Mouse (Mus musculus) frontal cortex, postnatal 14 days (tissue): Measurements from ENCODE around the gene Myo1e.
"Not testable (repeated sequence)": the region's sequence is repeated elsewhere in the genome, so short reads cannot be mapped to it uniquely, and the experiment has no call there.

Experiments used
- DNase-seq, 2 experiments: peaks; one replicate each; pipeline ENCODE4 v3.0.0; 2022; ENCODE audit warnings: low spot score in 2 of 2

Myo1e gene

DNA sequence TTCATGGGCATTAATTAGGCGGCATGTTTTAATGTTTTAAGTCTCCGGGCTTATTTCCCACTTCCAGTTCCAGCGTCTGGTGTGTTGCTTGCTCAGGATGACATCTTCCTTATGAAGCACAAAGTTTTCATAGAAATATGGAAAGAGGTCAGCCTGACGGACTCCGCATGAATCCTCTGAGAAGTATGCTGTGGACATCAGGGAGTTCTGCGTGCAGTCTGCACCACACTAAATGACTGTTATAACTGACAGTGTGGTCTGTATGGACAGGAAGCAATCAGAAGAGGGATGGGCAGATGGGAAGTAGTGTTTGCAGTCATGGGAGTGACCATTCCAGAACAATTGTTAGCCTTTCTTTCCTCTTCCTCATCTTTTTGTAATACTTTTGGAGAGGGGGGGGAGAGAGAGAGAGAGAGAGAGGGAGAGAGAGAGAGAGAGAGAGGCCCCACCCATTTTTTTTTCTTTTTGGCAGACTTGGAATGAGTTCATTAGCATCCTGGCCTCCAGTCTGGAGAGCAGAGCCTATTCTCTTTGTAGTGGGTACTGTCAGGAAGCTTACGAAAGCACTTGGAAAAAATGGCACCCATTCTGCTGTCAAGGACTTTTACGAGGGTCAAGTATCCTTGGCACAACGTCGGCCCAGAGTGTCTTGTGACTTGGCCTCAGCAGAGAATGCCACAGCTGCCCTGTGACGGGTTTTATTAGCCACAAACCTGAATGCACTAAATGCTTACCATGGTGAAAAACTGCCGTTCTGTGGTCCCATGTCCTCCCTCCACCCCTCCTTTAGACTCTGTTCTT lies 42.9 kb downstream of the Myo1e start:
- no peak for DNase-seq

DNA sequence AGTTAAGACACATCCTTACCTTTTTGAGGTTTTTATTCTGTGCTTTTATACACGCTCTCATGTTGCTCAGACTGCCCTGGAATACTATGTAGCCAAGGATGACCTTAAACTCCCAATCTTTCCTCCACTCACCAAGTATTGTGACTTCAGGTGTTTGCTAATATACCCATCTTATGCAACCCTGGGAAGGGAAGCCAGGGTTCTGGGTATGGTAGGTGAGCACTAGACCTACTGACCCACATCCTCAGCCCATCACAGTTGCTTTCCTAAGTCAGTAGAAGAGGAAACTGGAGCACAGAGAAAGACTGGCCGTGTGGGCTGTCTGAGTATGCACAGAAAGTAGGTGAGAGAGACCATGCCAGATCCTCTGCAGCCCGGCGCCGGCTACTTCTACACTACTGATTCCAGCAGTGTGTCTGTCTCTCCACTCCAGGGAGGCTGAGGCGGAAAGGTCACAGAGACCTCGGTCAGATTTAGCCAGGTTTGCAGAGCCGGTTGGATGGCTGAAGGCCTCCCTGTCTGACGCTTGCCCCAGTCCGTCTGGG lies 44.4 kb downstream of the Myo1e start:
- DNase-seq = no peak

DNA sequence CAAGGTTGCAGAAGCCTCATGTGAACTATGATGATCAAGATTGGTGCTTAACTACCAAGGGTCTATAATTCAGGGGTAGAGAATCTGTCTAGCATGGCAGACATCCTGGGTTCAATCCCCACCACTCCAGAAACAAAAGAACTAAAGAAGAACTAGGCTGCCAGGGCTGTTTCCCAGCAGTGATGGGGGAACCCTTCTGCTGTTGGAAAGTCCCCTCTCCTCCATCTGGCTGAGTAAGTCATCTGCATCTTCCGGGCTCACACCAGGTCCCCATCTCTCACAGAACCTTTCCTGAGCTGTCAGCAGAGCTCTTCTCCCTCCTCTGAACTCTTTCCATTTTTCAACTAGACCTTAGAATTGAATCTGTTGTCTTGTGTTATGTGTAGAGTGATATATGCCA lies 45.9 kb downstream of the Myo1e start:
- DNase-seq = no peak

DNA sequence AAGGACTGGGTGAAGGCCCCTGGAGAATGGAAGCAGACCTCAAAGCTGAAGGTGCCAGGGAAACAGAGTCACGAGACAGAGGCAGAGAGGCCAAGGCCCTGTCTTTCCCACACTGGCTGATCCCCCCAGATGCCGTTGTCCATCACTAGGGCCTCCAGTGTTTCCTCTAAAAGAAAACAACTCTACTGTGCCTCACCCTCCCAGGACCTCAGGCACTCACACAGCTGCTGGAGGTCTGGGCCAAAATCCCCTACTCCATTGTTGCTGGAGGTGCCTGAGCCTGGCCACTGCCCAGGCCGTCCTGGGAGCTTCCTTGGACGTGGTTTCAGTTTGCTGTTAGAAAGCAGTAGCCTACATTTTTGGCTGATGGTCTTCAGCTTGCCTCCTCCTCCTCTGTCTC lies 47.9 kb downstream of the Myo1e start:
- no peak for DNase-seq

DNA sequence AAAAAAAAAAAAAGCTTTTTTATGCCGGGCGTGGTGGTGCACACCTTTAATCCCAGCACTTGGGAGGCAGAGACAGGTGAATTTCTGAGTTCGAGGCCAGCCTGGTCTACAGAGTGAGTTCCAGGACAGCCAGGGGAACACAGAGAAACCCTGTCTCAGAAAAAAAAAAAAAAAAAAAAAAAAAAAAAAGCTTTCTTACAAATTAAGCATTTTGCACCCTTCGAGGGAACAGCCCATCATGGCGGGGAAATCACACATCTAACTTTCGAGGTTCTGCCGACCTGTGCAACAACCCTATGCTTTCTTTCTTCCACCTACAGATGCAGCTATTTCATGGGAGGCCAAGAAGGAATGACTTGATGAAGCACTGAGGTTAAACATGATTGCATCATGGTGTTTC lies 48.9 kb downstream of the Myo1e start:
- DNase-seq = not testable (repeated sequence)

DNA sequence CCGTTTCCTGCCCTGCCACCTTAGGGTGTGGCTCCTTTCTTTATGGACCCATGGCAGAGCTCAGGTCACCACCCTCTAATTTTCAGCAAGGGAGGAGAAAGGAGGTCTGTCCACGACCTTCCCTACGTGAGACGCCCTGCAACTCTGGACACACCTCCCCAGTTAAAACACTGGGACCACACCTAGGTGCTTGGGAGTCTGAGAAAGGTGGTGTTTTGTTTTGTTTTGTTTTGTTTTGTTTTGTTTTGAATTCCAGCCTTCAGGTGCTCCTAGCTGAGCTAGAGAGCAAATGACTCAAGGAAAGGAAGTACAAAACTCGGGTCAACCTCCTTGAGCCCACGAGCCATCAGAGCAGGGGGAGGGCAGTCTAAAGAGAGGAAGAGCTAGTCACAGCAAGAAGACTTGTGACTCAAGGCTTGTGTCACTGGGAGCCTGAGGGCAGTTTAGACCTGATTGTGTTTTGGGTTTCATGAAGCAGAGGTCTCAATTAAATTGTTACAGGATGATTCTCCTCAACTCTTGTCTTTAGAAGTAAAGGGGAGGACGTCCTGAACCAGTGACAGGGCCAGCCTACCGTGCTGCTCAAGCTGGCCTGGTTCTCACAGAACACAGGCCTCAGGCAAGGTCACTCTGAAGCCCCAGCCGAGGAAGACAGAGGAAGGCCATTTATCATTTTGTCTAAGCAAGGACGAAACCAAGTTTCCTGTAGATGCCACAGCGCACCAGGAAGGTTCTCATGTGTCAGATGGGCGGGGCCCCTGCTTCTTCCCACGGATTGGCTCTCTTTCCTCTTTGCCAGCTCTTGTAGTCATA lies 50.3 kb downstream of the Myo1e start:
- DNase-seq = no peak

DNA sequence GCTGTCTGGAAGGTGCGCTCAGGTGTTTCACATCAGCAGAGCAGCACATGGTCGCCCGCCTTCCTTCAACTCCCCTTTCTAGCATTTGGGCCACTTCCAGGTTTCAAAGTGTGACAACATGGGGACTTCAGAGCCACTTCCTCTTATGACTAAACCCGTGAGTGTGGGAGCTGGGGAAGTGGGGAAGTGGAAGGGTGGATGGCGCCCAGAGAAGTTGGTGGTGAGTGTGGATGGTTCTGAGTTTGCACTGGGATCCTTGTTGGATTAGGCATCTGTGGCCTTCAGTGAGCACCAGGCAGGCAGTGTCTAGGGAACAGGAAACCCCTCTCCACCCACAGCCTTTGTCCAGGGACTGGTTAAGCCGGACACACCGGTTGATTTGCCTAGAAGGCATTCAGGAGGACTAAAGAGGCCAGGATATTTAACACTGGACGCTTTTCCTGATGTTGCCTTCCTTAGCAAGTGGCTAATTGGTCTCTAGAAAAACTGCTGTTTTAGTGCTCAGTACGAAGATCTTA lies 53.2 kb downstream of the Myo1e start:
- no peak for DNase-seq

DNA sequence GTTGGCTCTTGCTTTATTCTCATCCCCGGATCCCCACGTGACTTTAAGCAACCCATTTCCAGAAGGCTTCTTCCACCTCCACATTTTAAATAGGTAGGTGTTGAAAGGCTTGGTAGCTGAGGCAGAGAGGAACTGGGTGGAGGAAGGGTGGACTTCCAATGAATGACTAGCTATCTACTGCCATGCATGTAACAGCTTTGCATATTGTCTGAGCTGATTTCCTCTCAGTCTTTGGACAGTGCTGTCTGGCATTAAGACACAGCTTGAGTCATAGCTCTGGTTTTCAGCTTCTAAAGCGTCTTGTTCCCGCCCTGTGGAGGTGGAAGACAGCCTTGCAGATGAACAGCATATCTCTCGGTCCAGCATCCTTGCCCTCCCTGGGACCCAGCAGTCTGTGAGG lies 54.5 kb downstream of the Myo1e start:
- DNase-seq = no peak

DNA sequence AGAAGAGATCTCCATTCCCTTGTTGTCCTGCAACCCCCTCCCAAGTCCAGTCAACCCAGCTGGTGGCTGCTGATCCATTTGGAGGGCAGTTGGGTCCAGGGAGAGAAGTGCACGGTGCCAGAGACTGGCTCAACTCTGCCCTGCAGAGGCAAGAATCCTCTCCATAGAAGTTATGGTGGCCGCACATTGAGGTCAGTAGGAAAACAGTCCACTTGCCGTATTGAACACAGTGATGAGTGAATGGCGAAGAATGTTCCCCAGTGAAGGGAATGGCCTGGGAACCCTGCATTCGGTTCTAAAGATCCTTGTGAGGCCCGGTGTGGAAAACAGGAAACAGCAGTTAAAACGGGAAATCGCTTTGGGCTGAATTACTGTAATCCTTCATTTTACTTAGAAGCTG lies 56.0 kb downstream of the Myo1e start:
- DNase-seq = no peak

DNA sequence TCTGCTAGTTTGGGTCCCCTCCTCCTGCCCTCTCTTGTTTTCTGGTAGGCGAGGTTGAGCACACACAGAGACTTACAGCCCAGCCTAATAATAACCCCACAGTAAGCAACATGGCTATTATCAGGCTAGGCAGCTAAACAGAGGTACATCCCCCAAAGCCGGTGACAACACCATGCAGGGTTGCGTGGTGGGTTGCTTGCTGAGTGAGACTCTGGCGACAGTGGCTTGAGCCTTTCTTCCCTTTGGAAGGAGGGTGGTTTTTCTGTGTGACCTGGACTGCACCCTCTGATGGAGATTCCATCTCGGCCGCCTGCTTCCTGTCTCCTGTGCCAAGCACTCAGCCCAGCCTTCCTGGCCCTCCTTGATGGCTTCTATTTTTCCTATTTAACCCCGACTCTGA lies 56.6 kb downstream of the Myo1e start:
- no peak for DNase-seq

DNA sequence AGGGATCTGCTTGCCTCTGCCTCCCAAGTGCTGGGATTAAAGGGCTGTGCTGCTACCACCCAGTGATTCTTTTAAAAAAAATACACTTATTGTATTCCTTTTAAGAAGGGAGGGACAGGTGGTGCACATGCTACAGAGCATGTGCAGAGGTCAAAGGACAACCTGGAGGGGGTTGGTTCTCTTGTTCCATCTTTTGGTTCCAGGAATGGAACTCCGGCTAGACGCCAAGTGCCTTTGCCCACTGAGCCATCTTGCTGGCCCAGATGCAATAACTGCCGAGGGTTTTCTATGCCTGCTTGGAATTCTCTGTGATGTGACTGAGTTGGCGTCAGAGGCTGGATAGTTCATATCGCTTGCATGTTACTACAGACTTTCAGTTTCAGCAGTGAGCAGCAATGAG lies 58.4 kb downstream of the Myo1e start:
- no peak for DNase-seq

DNA sequence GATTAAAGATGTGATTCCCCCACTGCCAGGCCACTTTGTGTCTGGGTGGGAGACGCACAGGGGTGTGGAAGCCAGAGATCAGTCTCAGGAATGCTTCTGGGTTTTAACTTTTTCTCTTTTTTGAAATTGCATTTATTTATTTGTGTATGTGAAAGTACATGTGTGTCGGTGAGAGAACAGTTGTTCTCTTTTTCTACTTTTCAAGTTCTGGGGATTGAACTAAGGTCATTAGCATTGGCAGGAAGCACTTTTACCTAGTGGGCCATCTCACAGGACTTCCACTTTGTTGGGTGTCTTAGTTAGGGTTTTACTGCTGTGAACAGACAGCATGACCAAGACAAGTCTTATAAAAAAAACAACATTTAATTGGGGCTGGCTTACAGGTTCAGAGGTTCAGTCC lies 59.0 kb downstream of the Myo1e start:
- DNase-seq = no peak

DNA sequence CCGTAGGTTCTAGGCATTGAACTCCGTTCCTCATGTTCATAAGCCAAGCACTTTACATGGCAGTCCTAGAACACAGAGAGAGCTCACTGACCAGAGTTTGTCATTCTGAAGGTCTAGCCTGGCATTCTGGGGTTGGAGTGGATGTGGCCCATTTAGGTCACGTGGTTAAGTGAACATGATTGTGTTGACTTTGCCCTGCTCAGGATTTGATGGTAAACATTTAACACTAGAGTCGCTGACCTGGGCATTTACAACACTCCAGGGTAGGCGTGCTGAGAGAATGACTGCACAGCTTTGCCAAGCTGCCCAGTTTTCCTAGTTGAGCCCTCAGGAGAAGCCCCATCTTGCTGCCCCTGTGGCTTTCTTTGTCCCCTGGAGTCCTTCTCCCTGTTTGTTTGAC lies 60.0 kb downstream of the Myo1e start:
- no peak for DNase-seq

DNA sequence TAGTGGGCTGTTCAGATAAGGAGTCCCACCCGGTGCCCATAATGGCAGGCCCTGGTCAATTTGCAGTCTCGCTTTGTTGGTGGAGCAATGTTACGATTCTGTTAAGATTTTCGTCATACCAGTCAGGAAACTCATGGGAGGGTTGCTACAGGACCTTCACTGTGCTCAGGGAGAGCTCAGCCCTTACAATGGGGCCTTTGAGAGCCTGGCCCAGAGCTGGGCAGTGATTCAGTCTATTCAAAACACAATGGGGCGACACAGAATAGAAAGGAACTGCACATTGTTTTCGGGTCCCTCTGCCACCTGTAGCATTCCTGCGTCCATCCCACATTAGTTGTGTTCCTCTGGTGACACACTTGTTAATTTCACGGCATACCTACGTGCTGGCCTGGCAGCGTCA lies 62.2 kb downstream of the Myo1e start:
- no peak for DNase-seq

DNA sequence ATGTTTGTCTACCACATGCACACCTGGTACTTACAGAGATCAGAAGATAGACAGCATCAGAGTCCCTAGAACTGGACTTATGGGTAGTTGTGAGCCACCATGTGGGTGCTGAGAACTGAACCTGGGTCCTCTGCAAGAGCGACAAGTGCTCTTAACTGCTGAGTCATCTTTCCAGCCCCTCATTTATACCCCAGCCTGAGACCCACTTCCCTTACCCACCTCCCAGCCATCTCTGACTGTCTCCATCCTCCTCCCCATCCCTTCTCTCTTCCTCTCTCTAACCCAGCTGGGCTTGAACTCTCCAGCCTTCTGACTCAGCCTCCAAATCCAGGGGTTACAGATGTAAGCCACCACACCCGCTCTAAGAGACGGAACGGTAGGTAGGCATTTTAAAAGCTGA lies 63.3 kb downstream of the Myo1e start:
- no peak for DNase-seq

DNA sequence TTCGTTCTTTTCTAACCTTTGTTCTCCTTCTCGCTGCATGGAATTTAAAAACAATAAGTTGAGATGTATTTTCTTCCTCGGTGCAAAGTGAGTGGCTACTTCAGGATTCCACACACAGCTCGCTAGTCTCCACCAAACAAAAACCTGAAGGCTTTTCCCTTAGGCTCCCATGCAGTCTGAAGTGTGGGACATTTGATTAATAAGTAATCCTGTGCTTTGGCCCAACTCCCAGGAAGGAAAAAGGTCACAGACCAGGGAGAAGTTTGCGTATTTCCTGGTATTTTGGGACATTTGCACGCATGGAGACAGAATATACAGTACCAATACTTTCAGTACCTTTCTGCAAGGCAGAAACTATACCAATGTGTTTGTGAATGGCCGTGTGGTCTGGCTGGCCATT lies 64.0 kb downstream of the Myo1e start:
- DNase-seq = no peak

DNA sequence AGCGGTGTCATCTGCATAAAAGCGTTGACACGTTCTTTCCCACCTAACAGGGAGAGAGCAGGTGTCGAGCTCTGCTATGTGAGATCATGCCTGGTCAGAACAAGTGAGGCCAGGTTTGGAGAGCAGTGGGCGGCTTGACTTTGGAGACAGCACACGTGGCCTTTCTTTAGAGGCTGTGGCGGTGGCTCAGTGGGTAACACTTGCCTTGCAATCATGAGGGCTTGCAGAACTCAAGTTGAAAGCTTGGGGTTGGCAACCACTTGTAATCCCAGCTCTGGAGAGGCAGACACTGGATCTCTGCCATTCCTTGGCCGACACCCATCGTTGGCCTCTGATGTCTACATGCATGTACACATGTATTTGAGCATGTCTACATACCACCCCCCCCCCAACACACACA lies 64.5 kb downstream of the Myo1e start:
- DNase-seq = no peak

DNA sequence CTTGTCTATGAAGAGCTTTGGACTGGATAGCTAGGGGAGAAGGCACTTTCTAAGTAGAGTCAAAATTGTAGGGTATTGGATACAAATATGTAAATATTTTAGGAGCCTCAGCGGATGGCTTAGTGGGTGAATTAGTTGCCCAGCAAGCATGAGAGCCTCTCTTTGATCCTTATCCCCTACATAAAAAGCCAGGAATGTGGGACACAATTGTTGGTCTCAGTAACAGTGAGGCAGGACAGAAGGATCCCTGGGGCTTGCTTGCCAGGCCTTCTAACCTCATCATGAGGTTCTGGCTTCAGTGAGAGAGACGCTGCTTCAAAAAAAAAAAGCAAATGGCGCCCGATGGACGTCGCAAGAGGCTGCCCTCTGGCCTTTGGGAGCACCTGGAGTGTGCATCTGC lies 66.9 kb downstream of the Myo1e start:
- DNase-seq = no peak

DNA sequence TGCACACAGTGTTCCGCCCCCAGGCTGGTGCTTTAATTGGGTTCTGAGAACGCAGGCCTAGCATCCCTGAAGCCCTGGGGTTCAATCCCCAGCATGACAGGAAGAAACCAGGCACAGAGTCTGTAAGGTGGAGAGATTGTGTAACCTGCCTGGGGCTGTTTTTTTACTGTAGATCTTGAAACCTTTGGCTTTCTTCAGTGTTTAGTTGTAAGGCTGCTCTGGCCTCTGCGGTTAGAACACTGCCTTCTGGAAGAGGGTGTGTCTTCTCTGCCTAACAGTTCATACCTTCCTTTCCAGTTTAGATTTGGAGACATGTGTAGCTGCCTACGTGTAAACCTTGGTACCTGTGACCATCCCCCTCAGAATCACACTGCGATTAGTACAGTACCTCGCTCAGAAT lies 67.3 kb downstream of the Myo1e start:
- no peak for DNase-seq

DNA sequence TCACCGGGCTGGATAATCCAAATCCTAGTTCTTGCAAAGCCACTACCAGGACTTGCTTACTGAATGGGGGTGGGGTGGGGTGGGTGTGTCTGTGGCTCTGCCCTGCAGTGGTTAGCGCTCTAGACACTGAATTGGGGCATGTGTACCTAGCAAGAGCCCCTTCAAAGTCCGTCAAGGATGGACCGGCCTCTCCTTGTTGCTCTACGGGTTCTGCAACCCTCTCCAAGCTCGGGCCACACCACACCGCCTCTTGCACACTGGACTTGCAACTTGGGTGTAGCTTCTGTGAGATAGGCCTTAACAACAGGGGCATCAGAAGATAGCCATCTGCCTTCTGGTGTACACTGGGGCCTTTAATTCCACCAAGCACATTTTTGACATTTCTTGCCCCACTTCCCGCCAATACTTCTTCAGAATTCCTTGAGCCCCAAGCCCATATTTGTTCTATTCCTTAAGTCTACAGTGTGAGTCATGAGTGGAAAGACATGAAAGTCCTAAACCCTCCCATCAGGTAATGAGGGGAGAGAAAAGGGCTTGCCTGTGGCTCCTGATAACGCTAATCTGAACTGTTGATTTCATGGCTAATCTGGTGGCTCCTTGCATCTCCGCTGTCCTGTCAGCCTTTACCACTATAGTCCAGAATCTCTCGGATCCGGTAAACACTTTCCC lies 67.9 kb downstream of the Myo1e start:
- DNase-seq = no peak

DNA sequence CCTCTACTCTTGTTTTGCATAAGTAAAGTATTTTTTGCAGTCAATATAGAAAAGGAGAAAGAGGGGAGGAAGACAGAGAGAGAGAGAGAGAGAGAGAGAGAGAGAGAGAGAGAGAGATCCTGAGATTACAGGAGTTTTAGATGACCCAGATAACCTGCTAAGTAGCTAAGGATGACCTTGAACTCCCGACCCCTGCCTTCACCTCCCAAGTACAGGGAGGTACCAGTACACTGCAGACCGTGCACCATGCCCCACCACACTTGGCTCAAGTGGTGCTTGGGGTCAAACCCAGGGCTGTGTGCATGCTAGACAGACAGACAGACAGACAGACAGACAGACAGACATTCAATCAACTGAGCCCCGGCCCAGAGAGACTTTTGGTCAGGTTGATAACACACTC lies 69.9 kb downstream of the Myo1e start:
- DNase-seq = no peak

DNA sequence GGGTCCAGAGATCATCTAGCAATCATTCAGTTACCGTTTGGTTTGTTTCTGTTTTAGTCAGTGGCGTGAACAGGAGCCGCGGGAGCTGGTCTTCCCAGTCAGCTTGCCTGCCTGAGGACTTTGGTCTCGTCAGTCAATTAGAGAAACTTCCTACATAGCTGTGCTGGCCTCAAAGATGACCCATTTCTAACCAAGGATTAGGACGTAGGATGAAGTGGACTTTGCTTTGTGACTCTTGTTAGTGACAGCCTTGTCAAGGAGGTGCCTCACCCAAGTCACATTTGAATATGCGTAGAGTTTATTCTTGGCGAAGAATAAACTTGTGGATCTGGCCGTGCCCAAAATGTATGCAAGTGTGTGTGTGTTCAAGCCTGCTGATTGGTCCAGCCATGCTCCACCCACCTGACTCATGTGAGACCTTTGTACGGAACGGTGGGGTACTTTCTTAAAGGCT lies 70.4 kb downstream of the Myo1e start:
- DNase-seq = no peak
